13 mouse cellular contexts compared by ENCODE assay signal in genomic region chr19:10189022-10189421, GRCm38 (mm10). TPM values are rescaled to one million over a fixed set of nuclear protein-coding genes. Genes with fewer than 3 reads are reported as not detected.
A peak's percentile ranks its signal among the peaks of the same experiment; 100 is the strongest.
DNase-seq lines count a peak whose midpoint lies in the region; ATAC-seq and TF ChIP-seq lines count a peak whose summit lies in the region.
"Had no signal": no experiment of that assay in that cellular context is flagged by ENCODE, and none has a peak within 500 bp of the region (broad histone marks: within the 10 kb centered on the region; RNA-seq: fewer than 3 reads in every experiment).

No protein-coding gene starts in this region.

- no peak for TF ChIP-seq POLR2A in kidney, adult 2 months (IDR thresholded peaks at IDR 0.05; ENCODE audit: low read depth, low read length)

- H3K36me3 ChIP-seq in forebrain, embryonic 15.5 days: peaks cover 77% of the 10 kb centered on the region
- H3K36me3 ChIP-seq in forebrain, embryonic 10.5 days (replicated peaks): peaks cover 97% of the 10 kb centered on the region
- H3K36me3 ChIP-seq in kidney, adult 2 months (ENCODE audit: control insufficient read depth, insufficient read depth, low read length): no peaks in the 10 kb centered on the region
- peaks cover 70% of the 10 kb centered on the region for H3K36me3 ChIP-seq in midbrain, embryonic 16.5 days (ENCODE audit: control insufficient read depth, insufficient read depth, low read length)
- peaks cover 90% of the 10 kb centered on the region for H3K36me3 ChIP-seq in midbrain, embryonic 13.5 days

- no peak for TF ChIP-seq CTCF in kidney, adult 2 months (conservative IDR thresholded peaks at IDR 0.05; ENCODE audit: insufficient read depth, insufficient read length, low read depth, low read length)

- no peak overlapping the region for H3K4me3 ChIP-seq in forebrain, embryonic 15.5 days
- no peak overlapping the region for H3K4me3 ChIP-seq in forebrain, embryonic 10.5 days
- H3K4me3 ChIP-seq in kidney, adult 2 months (ENCODE audit: insufficient read depth, low read depth, low read length): no peak overlapping the region
- no peak overlapping the region for H3K4me3 ChIP-seq in midbrain, embryonic 16.5 days (ENCODE audit: low read depth, low read length)
- H3K4me3 ChIP-seq in midbrain, embryonic 13.5 days (replicated peaks): no peak overlapping the region
- H3K4me3 ChIP-seq: embryonic facial prominence, embryonic 12.5 days; heart, embryonic 12.5 days; limb, embryonic 12.5 days had no signal

- H3K9ac ChIP-seq in forebrain, embryonic 15.5 days (replicated peaks): no peak overlapping the region
- H3K9ac ChIP-seq in midbrain, embryonic 16.5 days (ENCODE audit: low read depth, low read length): no peak overlapping the region
- H3K9ac ChIP-seq in midbrain, embryonic 13.5 days (replicated peaks): no peak overlapping the region
- H3K9ac ChIP-seq: embryonic facial prominence, embryonic 12.5 days; heart, embryonic 12.5 days; limb, embryonic 12.5 days had no signal

- DNase-seq in forebrain, embryonic 10.5 days (ENCODE audit: extremely low spot score, low spot score): no peak
- DNase-seq in kidney, adult 2 months: peak; percentile 75
- DNase-seq in kidney, postnatal 4 days: no peak
- DNase-seq in thymus, postnatal 10 days (ENCODE audit: low spot score in 2 of 2): no peak
- DNase-seq: B cell, adult 2 months; lung, postnatal 14 days; thymus, postnatal 4 days had no signal

- H3K4me2 ChIP-seq in forebrain, embryonic 15.5 days (replicated peaks): no peak overlapping the region
- H3K4me2 ChIP-seq in midbrain, embryonic 16.5 days (ENCODE audit: low read length): no peak overlapping the region
- H3K4me2 ChIP-seq in midbrain, embryonic 13.5 days (replicated peaks): no peak overlapping the region
- H3K4me2 ChIP-seq: embryonic facial prominence, embryonic 12.5 days; heart, embryonic 12.5 days; limb, embryonic 12.5 days had no signal

- H3K27ac ChIP-seq in forebrain, embryonic 15.5 days (replicated peaks): peak overlapping the region; percentile 70
- no peak overlapping the region for H3K27ac ChIP-seq in forebrain, embryonic 10.5 days
- peak overlapping the region; percentile 87 for H3K27ac ChIP-seq in kidney, adult 2 months (ENCODE audit: insufficient read depth, low read depth, low read length)
- peak overlapping the region; percentile 6; the same call in 1 of the 2 replicates for H3K27ac ChIP-seq in midbrain, embryonic 16.5 days (ENCODE audit: low read length)
- no peak overlapping the region for H3K27ac ChIP-seq in midbrain, embryonic 13.5 days
- H3K27ac ChIP-seq: limb, embryonic 12.5 days had no signal

- no peaks in the 10 kb centered on the region for H3K9me3 ChIP-seq in forebrain, embryonic 15.5 days
- H3K9me3 ChIP-seq in forebrain, embryonic 10.5 days: no peaks in the 10 kb centered on the region
- H3K9me3 ChIP-seq in midbrain, embryonic 16.5 days (replicated peaks; ENCODE audit: control insufficient read depth, low read length, poor library complexity, severe bottlenecking): no peaks in the 10 kb centered on the region
- no peaks in the 10 kb centered on the region for H3K9me3 ChIP-seq in midbrain, embryonic 13.5 days
- H3K9me3 ChIP-seq: embryonic facial prominence, embryonic 12.5 days; heart, embryonic 12.5 days; limb, embryonic 12.5 days had no signal

- H3K27me3 ChIP-seq in forebrain, embryonic 15.5 days: no peaks in the 10 kb centered on the region
- H3K27me3 ChIP-seq in forebrain, embryonic 10.5 days (ENCODE audit: poor library complexity, severe bottlenecking): no peaks in the 10 kb centered on the region
- H3K27me3 ChIP-seq in kidney, adult 2 months (replicated peaks; ENCODE audit: control insufficient read depth, insufficient read depth, low read length): no peaks in the 10 kb centered on the region
- H3K27me3 ChIP-seq in midbrain, embryonic 16.5 days (ENCODE audit: control insufficient read depth, insufficient read depth, low read depth, low read length): no peaks in the 10 kb centered on the region
- H3K27me3 ChIP-seq in midbrain, embryonic 13.5 days: no peaks in the 10 kb centered on the region
- H3K27me3 ChIP-seq: embryonic facial prominence, embryonic 12.5 days; heart, embryonic 12.5 days; limb, embryonic 12.5 days had no signal

- no peak for ATAC-seq in forebrain, embryonic 15.5 days (replicated peaks)
- no peak for ATAC-seq in midbrain, embryonic 16.5 days
- no peak for ATAC-seq in midbrain, embryonic 13.5 days

- 90% methylated on average over 6 of the region's 6 CpGs for WGBS in forebrain, embryonic 15.5 days
- WGBS in forebrain, embryonic 10.5 days: 94% methylated on average over 6 of the region's 6 CpGs
- 73% methylated on average over 6 of the region's 6 CpGs for WGBS in kidney, adult 2 months
- 94% methylated on average over 6 of the region's 6 CpGs for WGBS in midbrain, embryonic 16.5 days
- WGBS in midbrain, embryonic 13.5 days: 95% methylated on average over 6 of the region's 6 CpGs

- H3K4me1 ChIP-seq in forebrain, embryonic 15.5 days: peaks cover 44% of the 10 kb centered on the region
- H3K4me1 ChIP-seq in forebrain, embryonic 10.5 days: peaks cover 33% of the 10 kb centered on the region
- H3K4me1 ChIP-seq in kidney, adult 2 months (ENCODE audit: control insufficient read depth, insufficient read depth, low read length): peaks cover 32% of the 10 kb centered on the region
- peaks cover 24% of the 10 kb centered on the region for H3K4me1 ChIP-seq in midbrain, embryonic 16.5 days (ENCODE audit: control insufficient read depth, insufficient read depth, low read length)
- peaks cover 43% of the 10 kb centered on the region for H3K4me1 ChIP-seq in midbrain, embryonic 13.5 days (replicated peaks)

RNA-seq across cellular contexts. Expression of gene Fads1, which starts 6.3 kb away (rescaled TPM):
- polyA plus RNA-seq in forebrain, embryonic 15.5 days (2015; fragmentation: Nextera tagmentation; extraction: Ambion mirVana): 158 and 166 TPM in 2 replicates
- polyA plus RNA-seq in forebrain, embryonic 10.5 days (2016; fragmentation: Nextera tagmentation; extraction: Ambion mirVana): 171 and 180 TPM in 2 replicates
- 87.4 and 88.4 TPM in 2 replicates for polyA plus RNA-seq in kidney, adult 2 months (2012; rRNA removed)
- polyA plus RNA-seq in midbrain, embryonic 16.5 days (2015; fragmentation: Nextera tagmentation; extraction: Ambion mirVana): 181 and 190 TPM in 2 replicates
- polyA plus RNA-seq in midbrain, embryonic 13.5 days (2015; fragmentation: Nextera tagmentation; extraction: Ambion mirVana): 173 and 178 TPM in 2 replicates

RNA-seq across cellular contexts. Expression of gene Tmem258, which starts 14.8 kb away (rescaled TPM):
- polyA plus RNA-seq in forebrain, embryonic 15.5 days (2015; fragmentation: Nextera tagmentation; extraction: Ambion mirVana): 397 and 403 TPM in 2 replicates
- 362 and 373 TPM in 2 replicates for polyA plus RNA-seq in forebrain, embryonic 10.5 days (2016; fragmentation: Nextera tagmentation; extraction: Ambion mirVana)
- polyA plus RNA-seq in kidney, adult 2 months (2012; rRNA removed): 123 and 135 TPM in 2 replicates
- polyA plus RNA-seq in midbrain, embryonic 16.5 days (2015; fragmentation: Nextera tagmentation; extraction: Ambion mirVana): 278 and 290 TPM in 2 replicates
- 386 and 396 TPM in 2 replicates for polyA plus RNA-seq in midbrain, embryonic 13.5 days (2015; fragmentation: Nextera tagmentation; extraction: Ambion mirVana)

RNA-seq across cellular contexts. Expression of gene Fen1, which starts 14.9 kb away (rescaled TPM):
- polyA plus RNA-seq in forebrain, embryonic 15.5 days (2015; fragmentation: Nextera tagmentation; extraction: Ambion mirVana): 54.7 and 58.4 TPM in 2 replicates
- polyA plus RNA-seq in forebrain, embryonic 10.5 days (2016; fragmentation: Nextera tagmentation; extraction: Ambion mirVana): 215 and 218 TPM in 2 replicates
- polyA plus RNA-seq in kidney, adult 2 months (2012; rRNA removed): 4.8 and 4.9 TPM in 2 replicates
- 19.5 and 21.9 TPM in 2 replicates for polyA plus RNA-seq in midbrain, embryonic 16.5 days (2015; fragmentation: Nextera tagmentation; extraction: Ambion mirVana)
- 47.9 and 49.6 TPM in 2 replicates for polyA plus RNA-seq in midbrain, embryonic 13.5 days (2015; fragmentation: Nextera tagmentation; extraction: Ambion mirVana)

RNA-seq across cellular contexts. Expression of gene Myrf, which starts 51.5 kb away (rescaled TPM):
- 0.18 and 0.26 TPM in 2 replicates for polyA plus RNA-seq in forebrain, embryonic 15.5 days (2015; fragmentation: Nextera tagmentation; extraction: Ambion mirVana)
- polyA plus RNA-seq in forebrain, embryonic 10.5 days (2016; fragmentation: Nextera tagmentation; extraction: Ambion mirVana): 2.1 and 2.9 TPM in 2 replicates
- polyA plus RNA-seq in kidney, adult 2 months (2012; rRNA removed): 18.8 and 24.5 TPM in 2 replicates
- polyA plus RNA-seq in midbrain, embryonic 16.5 days (2015; fragmentation: Nextera tagmentation; extraction: Ambion mirVana): 0.57 and 0.82 TPM in 2 replicates
- polyA plus RNA-seq in midbrain, embryonic 13.5 days (2015; fragmentation: Nextera tagmentation; extraction: Ambion mirVana): 0.58 and 0.77 TPM in 2 replicates

Comparison
In these comparisons a context has a peak if more than half of its experiments do, and no peak if none do; other contexts are left out.
1. H3K27ac ChIP-seq: peak in forebrain, embryonic 15.5 days (single experiment), kidney, adult 2 months (single experiment) and midbrain, embryonic 16.5 days (single experiment); none in forebrain, embryonic 10.5 days (single experiment) and midbrain, embryonic 13.5 days (single experiment).